Mouse (Mus musculus) CD8-positive naive resting alpha-beta T cell, adult 57 days (primary cell): ENCODE data around the gene Olfr231. TPM values are rescaled to one million over a fixed set of nuclear protein-coding genes. Genes with fewer than 3 reads are reported as not detected.

Source experiments
- total RNA-seq: library from RNA; stranded (reverse); gene quantifications from one replicate; pipeline ENCODE4 v1.2.4, GENCODE M21; 2023

Gene Olfr231
- total RNA-seq: not detected

DNA sequence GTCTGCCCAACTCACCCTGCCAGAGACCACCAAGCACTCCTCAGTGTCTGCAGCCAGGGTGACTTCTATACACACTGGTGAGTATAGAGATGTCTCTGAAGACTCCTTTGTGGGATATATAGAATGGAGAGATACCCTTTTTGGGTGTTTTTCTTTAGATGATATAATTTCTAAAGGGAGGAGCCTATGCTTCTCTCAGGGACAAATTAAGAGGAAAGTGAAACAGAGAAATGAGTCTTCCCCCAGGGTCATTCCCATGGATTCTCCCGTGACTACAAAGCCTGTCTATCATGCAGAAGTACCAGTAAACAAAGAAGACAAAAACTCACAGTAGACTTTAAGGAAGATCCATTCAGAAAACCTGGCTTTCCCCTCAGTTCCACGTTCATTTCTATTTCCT, at the start of gene Olfr231:
TSS of gene Olfr231 (minus strand) at position 101 of the 400 bp plus-strand sequence.

DNA sequence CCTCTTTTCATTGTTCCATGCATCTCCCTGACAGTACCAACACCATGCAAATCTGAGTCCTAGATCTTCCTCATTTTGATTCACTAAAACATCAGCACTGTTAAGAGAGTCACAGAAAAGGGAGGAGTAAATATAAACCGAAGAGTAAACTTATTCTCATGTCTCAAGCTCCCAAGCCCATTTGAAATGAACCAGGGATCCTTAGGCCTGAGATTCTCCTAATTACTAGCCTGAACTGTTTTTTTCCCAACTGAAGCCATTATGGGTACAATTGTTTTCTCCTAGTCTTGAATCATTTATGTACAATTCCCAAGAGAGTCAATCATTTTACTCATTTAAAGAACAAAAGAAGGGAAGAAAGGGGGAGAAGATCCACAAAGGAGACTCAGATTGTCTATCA, 34.4 kb upstream of the Olfr231 start, which contains the start of gene Olfr420:
TSS of gene Olfr420 (plus strand) at position 301 of the 400 bp plus-strand sequence.

DNA sequence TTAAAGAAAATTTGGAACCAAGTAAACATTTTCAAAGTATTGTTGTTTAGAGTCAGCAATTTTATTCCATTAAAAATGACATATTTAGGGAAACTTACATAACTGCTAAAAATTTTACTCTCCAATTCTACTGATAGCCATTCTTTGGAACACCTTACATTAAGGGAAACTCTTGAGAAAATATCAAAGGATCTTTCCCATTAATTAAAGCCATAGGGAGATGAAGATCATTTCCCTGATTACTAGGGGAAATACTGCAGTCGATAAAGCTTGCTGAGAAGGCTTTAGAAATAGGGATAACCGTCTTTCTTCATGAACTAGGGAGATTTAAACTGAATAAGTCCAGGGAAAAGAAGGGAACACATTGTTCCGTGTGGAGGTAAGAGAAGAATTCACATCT, 10.3 kb upstream of the Olfr231 start, which contains the start of gene Olfr424:
TSS of gene Olfr424 (plus strand) at position 301 of the 400 bp plus-strand sequence.

DNA sequence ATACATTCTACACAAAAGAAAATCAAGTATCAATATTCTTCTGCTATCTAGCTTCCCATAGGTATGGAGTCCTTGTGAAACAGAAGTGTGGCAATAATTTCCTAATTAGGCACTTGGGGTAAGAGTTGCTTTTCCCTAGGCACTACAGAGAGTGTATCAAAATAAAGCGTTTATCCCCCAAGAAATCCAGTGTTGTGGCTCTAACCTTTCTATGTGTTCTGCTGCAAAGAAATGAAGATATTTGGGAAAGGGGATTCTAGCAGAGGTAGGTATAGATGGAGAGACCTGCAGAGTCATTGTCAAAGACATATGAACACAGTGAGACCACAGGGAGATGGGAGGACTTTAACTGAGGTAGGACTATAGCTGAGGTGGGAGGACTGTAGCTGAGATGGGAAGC, 24.4 kb downstream of the Olfr231 start, which contains the start of gene Olfr427:
TSS of gene Olfr427 (plus strand) at position 301 of the 400 bp plus-strand sequence.

DNA sequence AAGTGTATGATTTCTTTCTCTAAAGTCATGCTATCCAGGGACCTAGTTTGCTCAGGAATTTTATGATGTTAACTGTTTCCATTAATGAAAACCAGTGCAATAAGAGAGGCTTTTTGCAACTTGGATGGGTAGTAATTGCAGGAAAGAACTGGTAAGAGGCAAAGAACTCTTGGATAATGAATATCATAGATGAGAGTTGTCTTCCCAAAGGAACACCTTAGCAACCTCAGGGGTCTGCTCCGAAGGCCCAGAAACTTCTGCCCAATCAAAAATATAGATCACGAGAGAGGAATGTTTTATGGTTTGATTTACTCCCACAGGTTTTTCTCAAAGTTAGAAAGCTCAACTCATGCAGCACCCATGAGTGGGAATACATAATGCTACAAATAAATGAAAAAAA, 36.9 kb downstream of the Olfr231 start, which contains the start of gene Olfr429:
TSS of gene Olfr429 (plus strand) at position 301 of the 400 bp plus-strand sequence.

DNA sequence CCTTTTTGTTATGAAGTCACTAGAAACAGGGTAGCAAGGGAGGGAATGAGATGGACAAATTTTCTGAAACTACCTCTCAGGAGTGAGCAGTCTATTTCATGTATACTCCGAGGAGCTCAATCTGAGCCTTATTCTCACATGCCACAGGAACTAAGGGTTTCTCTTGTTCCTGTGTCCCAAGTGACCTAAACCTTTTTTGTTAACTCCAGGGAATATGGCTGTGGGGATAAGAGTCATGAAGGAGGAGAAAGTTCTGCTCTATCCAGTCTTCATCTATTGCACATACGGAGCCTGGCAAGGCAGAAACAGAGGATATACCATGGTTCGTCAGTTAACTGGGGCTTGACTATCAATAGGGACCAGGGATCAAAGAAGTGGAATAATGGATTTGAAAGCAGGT, 54.7 kb downstream of the Olfr231 start, which contains the start of gene Olfr430:
TSS of gene Olfr430 (plus strand) at position 301 of the 400 bp plus-strand sequence.

Other genes with a start within 250 kb of the Olfr231 start
- not detected for gene Ifi211, start 208.1 kb downstream of the Olfr231 start, total RNA-seq
- 253 TPM for gene Mndal, start 178.7 kb downstream of the Olfr231 start, total RNA-seq
- 163 TPM for gene Ifi203, start 178.5 kb downstream of the Olfr231 start, total RNA-seq
- not detected for gene Ifi202b, start 138.4 kb downstream of the Olfr231 start, total RNA-seq
- gene Ifi205, start 89.4 kb downstream of the Olfr231 start, total RNA-seq: 2.1 TPM
- not detected for gene Olfr433, start 80.5 kb downstream of the Olfr231 start, total RNA-seq
- not detected for gene Olfr432, start 72.0 kb downstream of the Olfr231 start, total RNA-seq
- gene Olfr430, start 54.6 kb downstream of the Olfr231 start, total RNA-seq: not detected
- not detected for gene Olfr429, start 36.8 kb downstream of the Olfr231 start, total RNA-seq
- not detected for gene Olfr427, start 24.3 kb downstream of the Olfr231 start, total RNA-seq
- gene Olfr424, start 10.4 kb upstream of the Olfr231 start, total RNA-seq: not detected
- gene Olfr420, start 34.5 kb upstream of the Olfr231 start, total RNA-seq: not detected
- 0.80 TPM for gene Spta1, start 51.6 kb upstream of the Olfr231 start, total RNA-seq
- gene Olfr419, start 130.9 kb upstream of the Olfr231 start, total RNA-seq: not detected
- not detected for gene Mptx1, start 209.4 kb upstream of the Olfr231 start, total RNA-seq
- gene Olfr417, start 244.0 kb upstream of the Olfr231 start, total RNA-seq: not detected